Mouse (Mus musculus): ENCODE results near the gene Padi4.

Padi4 gene

GRCm38 (mm10) chr4:140740655-140741054 is 33.4 kb downstream of the Padi4 start:
- no peak for DNase-seq (ENCODE audit: low read depth)

- DNase-seq (ENCODE audit: low read depth), result peak; percentile 54
Measured at GRCm38 (mm10) chr4:140732871-140733270, 41.2 kb downstream of the Padi4 start.

GRCm38 (mm10) chr4:140731654-140732053 is 42.4 kb downstream of the Padi4 start:
- no peak for DNase-seq (ENCODE audit: low read depth)

- no peak for DNase-seq (ENCODE audit: low read depth)
Measured at GRCm38 (mm10) chr4:140726907-140727306, 47.1 kb downstream of the Padi4 start.

GRCm38 (mm10) chr4:140724739-140725138 is 49.3 kb downstream of the Padi4 start:
- DNase-seq (ENCODE audit: low read depth), result no peak

- peak; percentile 48 for DNase-seq (ENCODE audit: low read depth)
Measured at GRCm38 (mm10) chr4:140723801-140724200, 50.2 kb downstream of the Padi4 start.

- no peak for DNase-seq (ENCODE audit: low read depth)
Measured at GRCm38 (mm10) chr4:140723192-140723591, 50.8 kb downstream of the Padi4 start.

- no peak for DNase-seq (ENCODE audit: low read depth)
Measured at GRCm38 (mm10) chr4:140722710-140723109, 51.3 kb downstream of the Padi4 start.

GRCm38 (mm10) chr4:140721968-140722490 is 52.0 kb downstream of the Padi4 start:
- DNase-seq (ENCODE audit: low read depth), result no peak

- no peak for DNase-seq (ENCODE audit: low read depth)
Measured at GRCm38 (mm10) chr4:140720091-140720490, 53.9 kb downstream of the Padi4 start.

- DNase-seq (ENCODE audit: low read depth), result no peak
Measured at GRCm38 (mm10) chr4:140718436-140718835, 55.6 kb downstream of the Padi4 start.

- no peak for DNase-seq (ENCODE audit: low read depth)
Measured at GRCm38 (mm10) chr4:140716994-140717393, 57.0 kb downstream of the Padi4 start.

GRCm38 (mm10) chr4:140714586-140714985 is 59.5 kb downstream of the Padi4 start:
- DNase-seq (ENCODE audit: low read depth), result no peak

GRCm38 (mm10) chr4:140713480-140714365 is 60.3 kb downstream of the Padi4 start:
- DNase-seq (ENCODE audit: low read depth), result no peak

- no peak for DNase-seq (ENCODE audit: low read depth)
Measured at GRCm38 (mm10) chr4:140711360-140711759, 62.7 kb downstream of the Padi4 start.

- DNase-seq (ENCODE audit: low read depth), result no peak
Measured at GRCm38 (mm10) chr4:140710781-140711180, 63.3 kb downstream of the Padi4 start.

GRCm38 (mm10) chr4:140709617-140710016 is 64.4 kb downstream of the Padi4 start:
- no peak for DNase-seq (ENCODE audit: low read depth)

- no peak for DNase-seq (ENCODE audit: low read depth)
Measured at GRCm38 (mm10) chr4:140709111-140709510, 64.9 kb downstream of the Padi4 start.

GRCm38 (mm10) chr4:140708297-140708927 is 65.6 kb downstream of the Padi4 start:
- no peak for DNase-seq (ENCODE audit: low read depth)

GRCm38 (mm10) chr4:140707615-140708014 is 66.4 kb downstream of the Padi4 start:
- DNase-seq (ENCODE audit: low read depth), result no peak

GRCm38 (mm10) chr4:140704166-140704565 is 69.9 kb downstream of the Padi4 start:
- DNase-seq (ENCODE audit: low read depth), result no peak

- no peak for DNase-seq (ENCODE audit: low read depth)
Measured at GRCm38 (mm10) chr4:140703636-140704035, 70.4 kb downstream of the Padi4 start.
